Mouse (Mus musculus): Measurements from ENCODE around the gene Qsox2.

GRCm38 (mm10) chr2:26176731-26177130 is 60.6 kb downstream of the Qsox2 start:
- TF ChIP-seq MYOD1 (IDR thresholded peaks at IDR 0.05; ENCODE audit: control insufficient read depth, insufficient read length, low read depth) (no peak), CTCF (IDR thresholded peaks at IDR 0.05; ENCODE audit: control insufficient read depth, insufficient read depth, insufficient read length) (no peak)

Data from C2C12 (cell line).